Mouse (Mus musculus) lung, embryonic 14.5 days (tissue): ENCODE results near the gene Dnmt3b. TPM values are rescaled to one million over a fixed set of nuclear protein-coding genes. Genes with fewer than 3 reads are reported as not detected.

ENCODE experiments used
- ATAC-seq: fragments of 200-750 bp; cut with Nextera tagmentation; 2 replicates; pipeline ENCODE4 v1.8.0; 2017; ENCODE audit warnings: mild to moderate bottlenecking, moderate TSS enrichment, moderate library complexity; ENCODE audit not compliant: insufficient read depth
- DNase-seq: peaks from one replicate; pipeline ENCODE4 v3.0.0-alpha.2; 2015
- H3K27ac ChIP-seq: fragments of 300-500 bp; sonication (generic); 2 replicates; pipeline ENCODE4 v1.5.1; 2014; ENCODE audit warnings: low read depth, mild to moderate bottlenecking, moderate library complexity
- H3K27me3 ChIP-seq: fragments of 300-500 bp; sonication (generic); 2 replicates; pipeline ENCODE4 v1.6.1; 2014; ENCODE audit warnings: low read length, control low read depth; ENCODE audit not compliant: insufficient read depth
- H3K36me3 ChIP-seq: fragments of 300-500 bp; sonication (generic); 2 replicates; pipeline ENCODE4 v1.6.1; 2014; ENCODE audit warnings: control low read depth; ENCODE audit not compliant: insufficient read depth
- H3K4me1 ChIP-seq: fragments of 300-500 bp; sonication (generic); 2 replicates; pipeline ENCODE4 v1.6.1; 2014; ENCODE audit warnings: antibody characterized with exemption, control low read depth; ENCODE audit not compliant: insufficient read depth
- H3K4me2 ChIP-seq: fragments of 300-500 bp; sonication (generic); 2 replicates; pipeline ENCODE4 v1.6.1; 2014; ENCODE audit warnings: mild to moderate bottlenecking
- H3K4me3 ChIP-seq: fragments of 300-500 bp; sonication (generic); 2 replicates; pipeline ENCODE4 v1.5.1; 2014; ENCODE audit warnings: low read depth, low read length
- H3K9ac ChIP-seq: fragments of 300-500 bp; sonication (generic); 2 replicates; pipeline ENCODE4 v1.6.1; 2014
- H3K9me3 ChIP-seq: fragments of 300-500 bp; sonication (generic); 2 replicates; pipeline ENCODE4 v1.6.1; 2016; ENCODE audit warnings: low read depth, low read length, control low read depth
- CTCF ChIP-seq: IDR thresholded peaks from 2 replicates; pipeline ENCODE4 v1.5.1; 2016; ENCODE audit warnings: antibody characterized with exemption, low read depth
- WGBS: fragments of 180-500 bp; shearing (Covaris S2); extraction: QIAGEN DNeasy Blood & Tissue Kit; methylation state at CpG from one replicate; pipeline ENCODE4 v1.1.7; 2014; 5-methylcytosine and 5-hydroxymethylcytosine counted together
- polyA plus RNA-seq: library from polyadenylated mRNA; unstranded; fragments of >200 nt; fragmentation: Nextera tagmentation; extraction: Ambion mirVana; gene quantifications from 2 replicates; pipeline ENCODE4 v1.2.1, GENCODE M21; 2014

Gene Dnmt3b
- polyA plus RNA-seq, 1 experiment from 2014 or later = 18.1 TPM

GRCm38 (mm10) chr2:153618439-153618838 lies 30.8 kb upstream of the Dnmt3b start:
- no peak for ATAC-seq
- Histone ChIP-seq H3K9ac (no peak overlapping the region), H3K4me3 (no peak overlapping the region), H3K36me3 (peaks cover 61% of the 10 kb centered on the region), H3K4me1 (no peaks in the 10 kb centered on the region), H3K4me2 (no peak overlapping the region), H3K27me3 (no peaks in the 10 kb centered on the region), H3K27ac (no peak overlapping the region), H3K9me3 (no peaks in the 10 kb centered on the region)
- TF ChIP-seq CTCF = no peak
- 94% methylated on average over 6 of the region's 6 CpGs for WGBS
- no peak for DNase-seq

- H3K4me1 ChIP-seq = no peaks in the 10 kb centered on the region
- H3K36me3 ChIP-seq = peaks cover 65% of the 10 kb centered on the region
- ATAC-seq (no peak), DNase-seq (no peak)
- H3K9ac ChIP-seq = no peak overlapping the region
- H3K27ac ChIP-seq = no peak overlapping the region
- no peak overlapping the region for H3K4me3 ChIP-seq
- no peak overlapping the region for H3K4me2 ChIP-seq
- 71% methylated on average over 10 of the region's 10 CpGs for WGBS
- TF ChIP-seq CTCF = no peak
- H3K27me3 ChIP-seq = no peaks in the 10 kb centered on the region
- H3K9me3 ChIP-seq = no peaks in the 10 kb centered on the region
Observed at GRCm38 (mm10) chr2:153618889-153619288, 30.4 kb upstream of the Dnmt3b start.

- no peaks in the 10 kb centered on the region for H3K4me1 ChIP-seq
- H3K9me3 ChIP-seq = no peaks in the 10 kb centered on the region
- H3K4me3 ChIP-seq = no peak overlapping the region
- H3K36me3 ChIP-seq = peaks cover 92% of the 10 kb centered on the region
- 72% methylated on average over 10 of the region's 10 CpGs for WGBS
- ATAC-seq (no peak), DNase-seq (no peak)
- H3K9ac ChIP-seq = no peak overlapping the region
- no peaks in the 10 kb centered on the region for H3K27me3 ChIP-seq
- no peak overlapping the region for H3K27ac ChIP-seq
- H3K4me2 ChIP-seq = no peak overlapping the region
- TF ChIP-seq CTCF = no peak
Observed at GRCm38 (mm10) chr2:153622449-153622848, 26.8 kb upstream of the Dnmt3b start.

GRCm38 (mm10) chr2:153630950-153631349 lies 18.3 kb upstream of the Dnmt3b start:
- whole genome bisulfite sequencing = 86% methylated on average over 3 of the region's 3 CpGs
- TF ChIP-seq CTCF = no peak
- Histone ChIP-seq H3K4me3 (no peak overlapping the region), H3K27ac (no peak overlapping the region), H3K36me3 (peaks cover 32% of the 10 kb centered on the region), H3K9ac (no peak overlapping the region), H3K4me2 (no peak overlapping the region), H3K9me3 (no peaks in the 10 kb centered on the region), H3K4me1 (0 out of 2 replicates have a peak, but pooled peaks cover 4% of the 10 kb centered on the region), H3K27me3 (no peaks in the 10 kb centered on the region)
- DNase-seq = no peak
- ATAC-seq = no peak

- Histone ChIP-seq H3K36me3 (peaks cover 21% of the 10 kb centered on the region), H3K4me1 (0 out of 2 replicates have a peak, but pooled peaks cover 4% of the 10 kb centered on the region)
Observed at GRCm38 (mm10) chr2:153631976-153632870, 17.0 kb upstream of the Dnmt3b start, which contains the start of gene Commd7. TSS of gene Commd7 (minus strand) at chr2:153632781.

GRCm38 (mm10) chr2:153632871-153633226 lies 16.4 kb upstream of the Dnmt3b start:
- H3K4me3 ChIP-seq = peak overlapping the region; percentile 80
- 17% methylated on average over 2 of the region's 2 CpGs for WGBS
- peak; percentile 50; the same call in 1 of the 2 replicates for ATAC-seq
- peak overlapping the region; percentile 94 for H3K9ac ChIP-seq
- no peak overlapping the region; the same call in 1 of the 2 replicates for H3K27ac ChIP-seq
- peaks cover 15% of the 10 kb centered on the region; the same call in 1 of the 2 replicates for H3K36me3 ChIP-seq
- TF ChIP-seq CTCF = no peak
- 0 out of 2 replicates have a peak, but pooled peaks cover 4% of the 10 kb centered on the region for H3K4me1 ChIP-seq
- DNase-seq = no peak
- peak overlapping the region; percentile 70 for H3K4me2 ChIP-seq
- H3K9me3 ChIP-seq = no peaks in the 10 kb centered on the region
- no peaks in the 10 kb centered on the region for H3K27me3 ChIP-seq

More at GRCm38 (mm10) chr2:153631976-153632870, 17.0 kb upstream of the Dnmt3b start, which contains the start of gene Commd7:
- Histone ChIP-seq H3K9me3 (no peaks in the 10 kb centered on the region), H3K4me3 (peak within 1 kb of the TSS; percentile 80), H3K27ac (peak within 1 kb of the TSS; percentile 94), H3K4me2 (peak within 1 kb of the TSS; percentile 70), H3K27me3 (no peaks in the 10 kb centered on the region), H3K9ac (peak within 1 kb of the TSS; percentile 94)
- peak; percentile 92 for DNase-seq
- WGBS = 3% methylated on average over 53 of the region's 53 CpGs
- ATAC-seq = peak; percentile 89
- TF ChIP-seq CTCF = no peak

- H3K4me1 ChIP-seq = 0 out of 2 replicates have a peak, but pooled peaks cover 4% of the 10 kb centered on the region
- WGBS = 55% methylated on average over 5 of the region's 5 CpGs
- DNase-seq = no peak
- H3K27ac ChIP-seq = no peak overlapping the region
- H3K36me3 ChIP-seq = peaks cover 11% of the 10 kb centered on the region; the same call in 1 of the 2 replicates
- no peak overlapping the region for H3K4me3 ChIP-seq
- no peaks in the 10 kb centered on the region for H3K27me3 ChIP-seq
- no peak for TF ChIP-seq CTCF
- H3K4me2 ChIP-seq = peak overlapping the region; percentile 70; the same call in 1 of the 2 replicates
- no peak for ATAC-seq
- no peaks in the 10 kb centered on the region for H3K9me3 ChIP-seq
- H3K9ac ChIP-seq = no peak overlapping the region
Observed at GRCm38 (mm10) chr2:153633259-153633658, 16.0 kb upstream of the Dnmt3b start.
